Mouse (Mus musculus) MEL (cell line): ENCODE data around the gene Farp1.

Source experiments
- CHD2 ChIP-seq: IDR thresholded peaks from 2 replicates; pipeline ENCODE4 v1.6.1; 2011; ENCODE audit warnings: low read length, improper control_type of control experiment
- KAT2A ChIP-seq: conservative IDR thresholded peaks from 2 replicates; pipeline ENCODE4 v1.6.1; 2012; ENCODE audit warnings: low read depth, low read length, improper control_type of control experiment, inconsistent platforms
- USF1 ChIP-seq: IDR thresholded peaks from 2 replicates; pipeline ENCODE4 v1.6.1; 2014; ENCODE audit warnings: low read depth, mild to moderate bottlenecking, inconsistent platforms, low read length, improper control_type of control experiment, moderate library complexity

DNA sequence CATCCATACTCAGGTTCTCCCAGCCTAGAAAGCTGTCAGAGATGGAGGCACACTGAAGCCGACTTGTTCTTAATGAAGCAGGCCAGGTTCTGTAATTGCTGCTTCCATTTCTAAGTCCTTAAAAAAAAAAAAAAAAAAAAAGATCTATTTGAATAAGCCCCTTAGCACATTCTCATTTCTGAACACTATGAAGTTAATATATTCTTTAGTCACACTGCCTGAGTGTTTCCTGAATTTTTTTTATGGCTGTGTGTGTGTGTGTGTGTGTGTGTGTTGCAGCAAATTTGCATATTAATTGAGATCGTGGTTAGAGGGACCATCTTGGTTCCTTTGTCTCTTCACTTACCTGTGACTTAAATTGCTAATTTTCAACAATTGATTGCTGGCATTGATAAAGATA lies 47.8 kb downstream of the Farp1 start:
- TF ChIP-seq KAT2A (no peak), CHD2 (no peak), USF1 (no peak)
